8 mouse cellular contexts compared by ENCODE assay signal in the genomic region with DNA sequence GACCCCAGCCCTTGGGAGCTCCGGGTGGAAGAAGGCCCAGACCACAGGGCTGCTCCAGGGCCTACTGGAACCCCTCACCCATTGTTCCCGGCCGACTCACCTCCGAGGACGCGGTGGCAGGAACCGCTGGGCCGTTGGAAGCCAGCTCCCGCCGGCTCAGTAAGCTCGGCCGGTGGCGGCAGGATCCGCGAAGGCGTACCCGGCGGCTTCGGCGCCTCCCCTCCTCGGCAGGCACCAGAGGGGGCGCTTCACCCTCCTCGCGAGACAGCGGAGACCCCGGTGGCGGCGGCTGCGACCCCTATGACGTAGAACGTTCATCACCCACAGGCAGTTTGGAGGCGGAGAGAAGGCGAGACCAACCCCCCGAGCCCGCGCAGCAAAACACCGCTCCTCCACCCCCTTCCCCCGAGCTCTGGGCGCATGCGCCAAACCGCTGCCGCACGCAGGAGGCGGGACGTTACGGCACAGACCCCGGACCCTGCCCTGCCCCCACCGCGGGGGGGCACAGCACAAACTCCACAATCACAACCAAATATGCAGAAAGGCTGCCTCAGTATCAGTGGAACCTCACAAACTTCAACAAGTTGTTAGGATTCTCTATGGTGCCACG. TPM values are rescaled to one million over a fixed set of nuclear protein-coding genes. Genes with fewer than 3 reads are reported as not detected.
DNase-seq lines count a peak whose midpoint lies in the region; ATAC-seq and TF ChIP-seq lines count a peak whose summit lies in the region.

No protein-coding gene starts in this region.

- WGBS in hindbrain, embryonic 15.5 days = under 1% methylated on average over 49 of the region's 50 CpGs

- no peaks in the 10 kb centered on the region for H3K27me3 ChIP-seq in Patski
- no peaks in the 10 kb centered on the region for H3K27me3 ChIP-seq in hindbrain, embryonic 15.5 days

- H3K27ac ChIP-seq in hindbrain, embryonic 15.5 days (replicated peaks) = peak overlapping the region; percentile 96

- peak overlapping the region; percentile 83 for H3K4me2 ChIP-seq in hindbrain, embryonic 15.5 days

- CTCF ChIA-PET in Patski (lab: Charles Lee) = no interaction called here

- H3K36me3 ChIP-seq in hindbrain, embryonic 15.5 days = peaks cover 12% of the 10 kb centered on the region; the same call in 1 of the 2 replicates

- H3K4me1 ChIP-seq in hindbrain, embryonic 15.5 days (replicated peaks) = peaks cover 24% of the 10 kb centered on the region

- peak overlapping the region; percentile 69 for H3K9ac ChIP-seq in hindbrain, embryonic 15.5 days

- peak overlapping the region; percentile 79 for H3K4me3 ChIP-seq in hindbrain, embryonic 15.5 days

- in situ Hi-C loops in Patski (cut with MboI; ENCODE audit: low pct_unique_long_range_greater_than_20kb) = no loop called here

- H3K9me3 ChIP-seq in hindbrain, embryonic 15.5 days = no peaks in the 10 kb centered on the region

- POLR2A ChIA-PET in Patski (lab: Charles Lee) = interaction anchor here (1.0 to 1.5 kb wide), 2 partner anchors 26 to 29 kb away, joined by 4 to 5 read pairs; a partner anchor contains a TSS

- TF ChIP-seq CTCF in Patski (IDR thresholded peaks at IDR 0.05) = no peak

- peak; percentile 53 for DNase-seq in Patski (ENCODE audit: low read depth, low spot score)
- DNase-seq in cerebellum, postnatal 14 days = peak; percentile 88
- peak; percentile 80 to 85 for DNase-seq in frontal cortex, postnatal 25 days (ENCODE audit: low spot score in 2 of 2)
- peak; percentile 82 for DNase-seq in left cerebral cortex, adult 11 months (ENCODE audit: low spot score)
- peak; percentile 94 to 95 for DNase-seq in lung, postnatal 4 days
- peak; percentile 79 for DNase-seq in retina, postnatal 7 days (ENCODE audit: low read depth, low spot score)
- DNase-seq in urinary bladder, adult 2 months (ENCODE audit: low spot score) = peak; percentile 90

- ATAC-seq in Patski = peak; percentile 70
- ATAC-seq in hindbrain, embryonic 15.5 days (ENCODE audit: low FRiP score, low read depth) = peak; percentile 84

RNA-seq across cellular contexts. Expression of a gene that starts 1.1 kb away (rescaled TPM):
- 4.3 TPM for polyA plus RNA-seq in Patski (2021)
- 13.7 and 20.3 TPM in 2 replicates for polyA plus RNA-seq in hindbrain, embryonic 15.5 days (2015; fragmentation: Nextera tagmentation; extraction: Ambion mirVana)
- 12.0 and 19.4 TPM in 2 replicates for polyA plus RNA-seq in urinary bladder, adult 2 months (2012; rRNA removed)

RNA-seq across cellular contexts. Expression of a gene that starts 1.3 kb away (rescaled TPM):
- 27.6 TPM for polyA plus RNA-seq in Patski (2021)
- 29.2 and 31.1 TPM in 2 replicates for polyA plus RNA-seq in hindbrain, embryonic 15.5 days (2015; fragmentation: Nextera tagmentation; extraction: Ambion mirVana)
- 13.8 and 17.5 TPM in 2 replicates for polyA plus RNA-seq in urinary bladder, adult 2 months (2012; rRNA removed)

RNA-seq across cellular contexts. Expression of a gene that starts 10.9 kb away (rescaled TPM):
- polyA plus RNA-seq in Patski (2021) = 191 TPM
- polyA plus RNA-seq in hindbrain, embryonic 15.5 days (2015; fragmentation: Nextera tagmentation; extraction: Ambion mirVana) = 361 and 394 TPM in 2 replicates
- polyA plus RNA-seq in urinary bladder, adult 2 months (2012; rRNA removed) = 137 and 152 TPM in 2 replicates

RNA-seq across cellular contexts. Expression of a gene that starts 28.7 kb away (rescaled TPM):
- 15.0 TPM for polyA plus RNA-seq in Patski (2021)
- polyA plus RNA-seq in hindbrain, embryonic 15.5 days (2015; fragmentation: Nextera tagmentation; extraction: Ambion mirVana) = 3.3 TPM in 2 replicates
- polyA plus RNA-seq in urinary bladder, adult 2 months (2012; rRNA removed) = 18.4 and 24.9 TPM in 2 replicates

Comparison
In these comparisons a context has a peak if more than half of its experiments do, and no peak if none do; other contexts are left out.
1. Peak in every context shown above with its lines: DNase-seq, ATAC-seq, H3K4me3 ChIP-seq and H3K27ac ChIP-seq.